Mouse (Mus musculus): ENCODE data around the gene Ifna16.

Ifna16 gene

DNA sequence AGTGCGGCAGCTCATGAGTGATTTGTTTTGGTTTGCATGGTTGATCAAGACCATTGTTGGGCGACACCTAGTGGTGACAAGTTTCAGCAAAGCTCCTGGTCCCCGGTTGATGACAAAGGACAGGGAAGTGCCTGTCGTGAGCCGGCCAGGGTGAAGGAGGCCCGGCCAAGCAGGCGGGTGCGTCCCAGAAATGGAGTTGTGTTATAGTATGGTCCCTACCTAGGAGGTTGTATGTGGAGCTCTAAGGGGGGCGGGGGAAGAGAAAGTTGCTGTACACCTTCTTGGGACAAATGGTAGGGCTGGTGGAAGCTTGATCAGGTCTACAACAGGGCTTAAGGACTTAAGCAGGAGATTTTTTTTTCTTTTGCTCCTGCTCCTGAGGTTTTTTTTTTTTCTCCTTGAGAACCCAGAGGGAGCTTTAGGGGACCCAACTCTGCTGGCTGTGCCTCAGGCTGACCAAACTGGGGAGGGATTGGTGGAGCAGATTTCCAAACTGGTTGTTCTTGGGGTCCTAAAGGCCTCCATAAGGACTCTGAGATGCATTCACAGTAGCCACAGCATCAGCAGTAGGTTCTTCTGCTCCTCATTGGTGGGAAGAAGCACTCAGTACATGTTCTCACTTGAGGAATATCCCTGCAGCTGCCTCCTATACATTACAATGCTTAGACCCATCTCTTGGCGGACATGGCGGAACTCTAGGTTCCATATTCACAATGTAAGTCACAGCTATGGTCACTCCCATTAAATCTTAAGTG, 35.5 kb downstream of the Ifna16 start:
- DNase-seq, result peak; percentile 77 to 92

DNA sequence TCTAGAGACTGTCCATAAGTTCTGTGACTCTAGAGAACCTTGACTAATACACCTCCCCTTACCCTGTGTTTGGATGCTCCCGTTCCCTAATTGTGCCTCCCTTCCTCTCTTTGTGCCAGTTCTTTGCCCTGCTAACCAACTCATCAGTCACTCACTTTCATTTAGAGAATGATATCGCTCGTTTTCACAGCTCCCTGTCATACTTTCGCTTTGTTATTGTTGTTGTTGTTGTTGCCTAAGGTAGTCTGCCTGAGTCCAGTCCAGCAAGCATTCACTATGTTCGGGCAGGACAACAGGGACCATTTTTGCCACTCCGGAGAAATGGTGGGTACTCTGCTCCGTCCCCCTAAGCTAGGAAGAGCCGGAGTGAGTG, 36.0 kb downstream of the Ifna16 start:
- no peak for DNase-seq

DNA sequence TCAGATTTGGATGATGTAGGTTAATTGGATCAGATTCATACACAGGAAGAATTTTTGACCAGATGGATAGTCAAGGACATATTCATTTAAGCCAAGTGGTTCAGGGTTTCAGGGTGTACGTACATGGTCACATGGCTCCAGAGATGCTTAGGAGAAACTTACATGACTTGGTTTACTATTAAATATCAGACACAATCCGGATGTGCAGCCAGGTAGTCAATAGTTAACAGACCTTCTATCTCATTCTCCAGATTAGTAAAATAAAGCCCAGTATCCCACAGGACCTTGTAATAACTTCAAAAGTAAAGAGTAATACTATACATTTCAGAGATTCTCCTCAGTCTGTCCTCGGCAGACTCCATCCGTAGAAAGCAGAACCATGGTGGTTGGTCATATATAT, 42.4 kb downstream of the Ifna16 start, which contains the start of gene C87499:
Gene C87499, minus strand, starts transcription at position 101 of the 400 bp plus-strand sequence.
- no peak for DNase-seq
